Mouse (Mus musculus) kidney, adult 2 months (tissue): ENCODE data around the gene Tlr8. TPM values are rescaled to one million over a fixed set of nuclear protein-coding genes. Genes with fewer than 3 reads are reported as not detected.

Source experiments
- DNase-seq: peaks from one replicate; pipeline ENCODE4 v3.0.0; 2021
- H3K27ac ChIP-seq: fragments of 200-500 bp; 2 replicates; pipeline ENCODE4 v1.5.1; 2012; ENCODE audit warnings: low read depth, low read length, control low read depth, inconsistent platforms; ENCODE audit not compliant: insufficient read depth
- H3K27me3 ChIP-seq: fragments of 200-500 bp; replicated peaks from 2 replicates; pipeline ENCODE4 v1.6.1; 2012; ENCODE audit warnings: mild to moderate bottlenecking, moderate library complexity, low read length, inconsistent platforms; ENCODE audit not compliant: control insufficient read depth, insufficient read depth
- H3K36me3 ChIP-seq: fragments of 200-500 bp; 2 replicates; pipeline ENCODE4 v1.6.1; 2012; ENCODE audit warnings: mild to moderate bottlenecking, moderate library complexity, low read length, inconsistent platforms; ENCODE audit not compliant: control insufficient read depth, insufficient read depth
- H3K4me1 ChIP-seq: fragments of 200-500 bp; 2 replicates; pipeline ENCODE4 v1.6.1; 2011; ENCODE audit warnings: low read length; ENCODE audit not compliant: control insufficient read depth, insufficient read depth
- H3K4me3 ChIP-seq: fragments of 200-500 bp; 2 replicates; pipeline ENCODE4 v1.5.1; 2011; ENCODE audit warnings: mild to moderate bottlenecking, low read depth, low read length, control low read depth; ENCODE audit not compliant: insufficient read depth
- CTCF ChIP-seq: fragments of 200-500 bp; conservative IDR thresholded peaks from 2 replicates; pipeline ENCODE4 v1.5.1; 2011; ENCODE audit warnings: low read depth, mild to moderate bottlenecking, control low read depth, low read length, moderate library complexity, mixed read lengths; ENCODE audit not compliant: insufficient read depth, insufficient read length
- POLR2A ChIP-seq: fragments of 200-500 bp; IDR thresholded peaks from one replicate; pipeline ENCODE4 v1.6.1; 2011; ENCODE audit warnings: low read depth, low read length, control low read depth
- WGBS: fragments of 180-500 bp; shearing (Covaris S2); methylation state at CpG from one replicate; pipeline ENCODE4 v1.1.7; 2018; 5-methylcytosine and 5-hydroxymethylcytosine counted together
- polyA plus RNA-seq: library from polyadenylated mRNA; depleted of rRNA; stranded (reverse); fragments of >200 nt; gene quantifications from 2 replicates; pipeline ENCODE4 v1.2.3, GENCODE M21; 2012

Tlr8 gene
- polyA plus RNA-seq, 1 experiment, result 0.30 TPM

GRCm38 (mm10) chrX:167211871-167212555 is 52.1 kb downstream of the Tlr8 start:
- Histone ChIP-seq H3K27me3 (no peaks in the 10 kb centered on the region), H3K27ac (peak overlapping the region; percentile 60), H3K4me1 (no peaks in the 10 kb centered on the region), H3K36me3 (no peaks in the 10 kb centered on the region), H3K4me3 (no peak overlapping the region)
- WGBS, result 34% methylated on average over 9 of the region's 9 CpGs
- peak; percentile 8 for DNase-seq
- TF ChIP-seq POLR2A, result no peak
- TF ChIP-seq CTCF, result no peak

DNA sequence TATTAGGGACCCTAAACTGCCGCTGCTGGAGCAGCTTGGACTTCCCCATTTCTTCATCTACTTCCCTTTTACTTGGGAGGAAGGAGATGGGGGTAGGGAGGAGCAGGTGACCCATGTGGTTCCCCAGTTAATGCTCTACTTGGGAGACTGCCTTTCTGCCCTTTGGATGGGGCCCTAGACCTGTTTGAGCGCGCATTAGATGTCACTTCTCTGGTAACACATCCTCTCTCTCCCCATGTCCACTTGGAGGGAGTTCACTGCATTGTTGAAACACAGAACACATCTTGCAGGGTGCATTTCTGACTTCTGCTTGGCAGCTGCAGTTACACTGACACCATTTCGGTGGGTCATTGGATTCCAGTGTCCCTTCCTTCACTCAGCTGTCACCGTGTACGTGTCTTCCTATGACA is 53.8 kb downstream of the Tlr8 start:
- peak; percentile 34 for DNase-seq
- Histone ChIP-seq H3K4me3 (0 out of 2 replicates have a peak overlapping the region, but pooled peaks have one; percentile 0), H3K27ac (peak overlapping the region; percentile 86), H3K27me3 (no peaks in the 10 kb centered on the region), H3K36me3 (no peaks in the 10 kb centered on the region), H3K4me1 (no peaks in the 10 kb centered on the region)
- WGBS, result 34% methylated on average over 6 of the region's 6 CpGs
- no peak for TF ChIP-seq POLR2A
- TF ChIP-seq CTCF, result no peak

DNA sequence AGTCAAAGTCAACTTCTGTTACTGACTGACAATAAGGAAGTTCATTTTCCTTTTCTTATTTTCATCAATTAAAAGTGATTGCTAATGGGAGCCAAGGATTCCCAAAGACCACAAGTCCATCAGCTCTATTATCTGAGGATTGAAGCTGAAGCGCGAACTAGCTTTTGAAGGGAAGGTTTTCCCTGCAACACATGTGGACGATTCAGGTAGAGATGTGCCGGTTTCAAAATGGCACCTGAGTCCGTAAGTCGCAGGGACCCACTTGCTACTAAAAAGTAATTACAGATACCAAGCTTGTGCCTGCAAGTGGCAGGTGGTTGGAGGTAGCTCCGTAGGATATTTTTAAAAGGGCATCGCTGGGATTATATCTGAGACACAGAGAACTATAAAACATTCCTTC is 54.3 kb downstream of the Tlr8 start:
- WGBS, result 51% methylated on average over 8 of the region's 8 CpGs
- no peaks in the 10 kb centered on the region for H3K4me1 ChIP-seq
- H3K27me3 ChIP-seq, result no peaks in the 10 kb centered on the region
- DNase-seq, result no peak
- peak overlapping the region; percentile 86 for H3K27ac ChIP-seq
- no peaks in the 10 kb centered on the region for H3K36me3 ChIP-seq
- peak overlapping the region; percentile 43 for H3K4me3 ChIP-seq
- TF ChIP-seq CTCF, result no peak
- TF ChIP-seq POLR2A, result no peak

DNA sequence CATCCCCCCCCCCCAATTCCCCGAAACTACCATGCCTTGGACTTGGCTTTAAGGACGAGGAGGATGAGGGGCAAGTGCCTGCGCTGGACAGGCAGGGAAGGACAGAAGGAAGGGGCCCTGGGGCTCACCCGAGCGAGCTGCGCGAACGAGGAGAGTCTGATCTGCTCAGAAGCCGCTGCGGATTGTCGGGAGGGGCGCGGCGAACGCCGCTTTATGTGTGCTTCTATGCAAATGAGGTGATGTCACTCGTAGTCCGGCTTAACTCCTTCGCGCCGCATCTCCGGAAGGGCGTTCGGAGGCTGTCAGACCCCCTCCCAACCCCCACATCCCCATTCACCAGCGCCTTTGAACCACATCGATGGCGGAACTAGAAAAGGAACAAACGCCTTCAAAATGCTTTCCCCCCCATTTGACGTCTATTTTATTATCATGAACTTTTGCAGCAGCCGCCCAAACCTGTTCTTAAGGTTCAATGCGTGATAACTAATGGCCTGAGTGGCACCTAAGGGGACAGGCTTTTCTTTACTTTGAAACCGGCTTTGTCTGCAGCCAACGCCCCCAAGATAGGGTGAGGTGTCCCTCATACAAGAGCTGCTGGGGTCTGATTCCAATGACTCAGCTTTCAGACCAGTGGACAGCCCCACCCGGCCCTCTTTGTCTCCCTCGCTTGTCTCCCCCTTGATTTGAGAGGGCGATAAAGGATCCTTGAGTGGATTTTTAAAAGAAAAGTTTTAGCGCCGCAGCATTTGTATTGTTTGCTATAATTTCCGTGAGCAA is 55.0 kb downstream of the Tlr8 start, which contains the start of gene Tmsb4x:
Tmsb4x (minus strand) TSS at position 338 of the 777 bp plus-strand sequence.
- peak; percentile 82 for DNase-seq
- H3K4me1 ChIP-seq, result no peaks in the 10 kb centered on the region
- H3K27me3 ChIP-seq, result no peaks in the 10 kb centered on the region
- H3K4me3 ChIP-seq, result peak within 1 kb of the TSS; percentile 88
- H3K36me3 ChIP-seq, result no peaks in the 10 kb centered on the region
- TF ChIP-seq CTCF, result no peak
- TF ChIP-seq POLR2A, result peak; percentile 94
- WGBS, result 5% methylated on average over 39 of the region's 39 CpGs
- peak within 1 kb of the TSS; percentile 96 for H3K27ac ChIP-seq

GRCm38 (mm10) chrX:167208506-167208820 is 55.7 kb downstream of the Tlr8 start:
- DNase-seq, result peak; percentile 34
- no peaks in the 10 kb centered on the region for H3K27me3 ChIP-seq
- H3K4me3 ChIP-seq, result peak overlapping the region; percentile 88
- TF ChIP-seq POLR2A (no peak), CTCF (no peak)
- no peaks in the 10 kb centered on the region for H3K4me1 ChIP-seq
- under 1% methylated on average over 16 of the region's 16 CpGs for WGBS
- H3K27ac ChIP-seq, result peak overlapping the region; percentile 96
- no peaks in the 10 kb centered on the region for H3K36me3 ChIP-seq

- H3K27ac ChIP-seq, result peak overlapping the region; percentile 96
- DNase-seq, result peak; percentile 41
- H3K27me3 ChIP-seq, result no peaks in the 10 kb centered on the region
- H3K36me3 ChIP-seq, result no peaks in the 10 kb centered on the region
- 6% methylated on average over 24 of the region's 25 CpGs for WGBS
- TF ChIP-seq CTCF (no peak), POLR2A (no peak)
- peak overlapping the region; percentile 88 for H3K4me3 ChIP-seq
- no peaks in the 10 kb centered on the region for H3K4me1 ChIP-seq
These were observed 56.2 kb downstream of the Tlr8 start for GRCm38 (mm10) chrX:167207741-167208505.
